ENCODE assay signal across 17 mouse cellular contexts in genomic region chr8:70646369-70646768, GRCm38 (mm10). TPM values are rescaled to one million over a fixed set of nuclear protein-coding genes. Genes with fewer than 3 reads are reported as not detected.
DNase-seq lines count a peak whose midpoint lies in the region; ATAC-seq and TF ChIP-seq lines count a peak whose summit lies in the region.
"Had no signal": no experiment of that assay in that cellular context is flagged by ENCODE, and none has a peak within 500 bp of the region (broad histone marks: within the 10 kb centered on the region; RNA-seq: fewer than 3 reads in every experiment).

No protein-coding gene starts in this region.

- no peaks in the 10 kb centered on the region for H3K79me2 ChIP-seq in heart, adult 2 months (replicated peaks; ENCODE audit: control insufficient read depth, insufficient read depth, low read length)

- no peak for TF ChIP-seq POLR2A in heart, adult 2 months (IDR thresholded peaks at IDR 0.05; ENCODE audit: insufficient read depth, low read depth, low read length)

- no peak overlapping the region for H3K4me2 ChIP-seq in kidney, embryonic 14.5 days (replicated peaks; ENCODE audit: low read depth, low read length)
- H3K4me2 ChIP-seq: lung, embryonic 14.5 days had no signal

- H3K9ac ChIP-seq in heart, adult 2 months (ENCODE audit: low read depth, low read length), result no peak overlapping the region
- H3K9ac ChIP-seq in kidney, embryonic 14.5 days (ENCODE audit: low read depth, low read length), result peak overlapping the region; percentile 12; the same call in 1 of the 2 replicates
- H3K9ac ChIP-seq: lung, embryonic 14.5 days had no signal

- no peak for DNase-seq in heart, adult 2 months
- no peak for DNase-seq in heart, postnatal 4 days
- DNase-seq in kidney, postnatal 25 days, result no peak
- DNase-seq in limb, embryonic 10.5 days (ENCODE audit: low spot score), result no peak
- DNase-seq in frontal cortex, postnatal 25 days (ENCODE audit: low spot score in 2 of 2), result no peak
- DNase-seq: cerebellum, adult 9-11 months; gastrocnemius, postnatal 14 days had no signal

- peaks cover 35% of the 10 kb centered on the region for H3K4me1 ChIP-seq in heart, adult 2 months (ENCODE audit: control insufficient read depth, insufficient read depth, low read length)
- peaks cover 34% of the 10 kb centered on the region for H3K4me1 ChIP-seq in kidney, embryonic 14.5 days (ENCODE audit: control insufficient read depth, insufficient read depth, low read length)
- peaks cover 82% of the 10 kb centered on the region for H3K4me1 ChIP-seq in E14TG2a.4 (replicated peaks; ENCODE audit: low read depth, low read length)
- peaks cover 50% of the 10 kb centered on the region for H3K4me1 ChIP-seq in limb, embryonic 10.5 days

- peaks cover 5% of the 10 kb centered on the region for H3K36me3 ChIP-seq in heart, adult 2 months (ENCODE audit: control insufficient read depth, insufficient read depth, low read length)
- H3K36me3 ChIP-seq in kidney, embryonic 14.5 days (ENCODE audit: control insufficient read depth, insufficient read depth, low read length), result peaks cover 16% of the 10 kb centered on the region
- peaks cover 28% of the 10 kb centered on the region for H3K36me3 ChIP-seq in E14TG2a.4 (ENCODE audit: insufficient read depth, low read length)
- H3K36me3 ChIP-seq in limb, embryonic 10.5 days, result peaks cover 28% of the 10 kb centered on the region

- TF ChIP-seq CTCF in heart, adult 2 months (IDR thresholded peaks at IDR 0.05), result no peak
- TF ChIP-seq CTCF in E14TG2a.4 (conservative IDR thresholded peaks at IDR 0.05; ENCODE audit: low read length), result no peak

- 69% methylated on average over 6 of the region's 6 CpGs for WGBS in heart, adult 2 months
- 69% methylated on average over 6 of the region's 6 CpGs for WGBS in kidney, embryonic 14.5 days
- 74% methylated on average over 6 of the region's 6 CpGs for WGBS in limb, embryonic 10.5 days

- no peak for TF ChIP-seq EP300 in heart, adult 2 months (IDR thresholded peaks at IDR 0.05; ENCODE audit: insufficient read depth, low read depth, low read length)

- H3K27me3 ChIP-seq in heart, adult 2 months (ENCODE audit: control insufficient read depth, insufficient read depth, low read length), result no peaks in the 10 kb centered on the region
- no peaks in the 10 kb centered on the region for H3K27me3 ChIP-seq in kidney, embryonic 14.5 days (ENCODE audit: control insufficient read depth, insufficient read depth, low read length)
- no peaks in the 10 kb centered on the region for H3K27me3 ChIP-seq in E14TG2a.4 (ENCODE audit: insufficient read depth, low read length)
- H3K27me3 ChIP-seq in limb, embryonic 10.5 days (ENCODE audit: low read depth, poor library complexity, severe bottlenecking), result no peaks in the 10 kb centered on the region
- H3K27me3 ChIP-seq: megakaryocyte, embryonic 14.5 days had no signal

- ATAC-seq in kidney, embryonic 14.5 days (ENCODE audit: low FRiP score, low TSS enrichment), result no peak
- ATAC-seq in activated CD4-positive, CD25-positive, alpha-beta regulatory T cell, adult 4 months, result no peak
- ATAC-seq: hindbrain, postnatal 0 days had no signal

- no peak overlapping the region for H3K4me3 ChIP-seq in heart, adult 2 months
- H3K4me3 ChIP-seq in kidney, embryonic 14.5 days (ENCODE audit: low read length), result no peak overlapping the region
- 0 out of 2 replicates have a peak overlapping the region, but pooled peaks have one; percentile 26 for H3K4me3 ChIP-seq in E14TG2a.4 (replicated peaks; ENCODE audit: low read length)
- no peak overlapping the region for H3K4me3 ChIP-seq in limb, embryonic 10.5 days
- H3K4me3 ChIP-seq: megakaryocyte, embryonic 14.5 days; myocyte had no signal

- peak overlapping the region; percentile 58 for H3K27ac ChIP-seq in heart, adult 2 months
- no peak overlapping the region for H3K27ac ChIP-seq in kidney, embryonic 14.5 days (ENCODE audit: low read depth, low read length)
- peak overlapping the region; percentile 79 for H3K27ac ChIP-seq in limb, embryonic 10.5 days
- H3K27ac ChIP-seq: hindbrain, postnatal 0 days had no signal

- intact Hi-C loops in heart, adult 2 months (cut with DNase I), result no loop called here

- no peaks in the 10 kb centered on the region for H3K9me3 ChIP-seq in kidney, embryonic 14.5 days (ENCODE audit: control insufficient read depth, low read length)
- H3K9me3 ChIP-seq in E14TG2a.4 (ENCODE audit: low read length), result no peaks in the 10 kb centered on the region
- no peaks in the 10 kb centered on the region for H3K9me3 ChIP-seq in limb, embryonic 10.5 days (replicated peaks)
- H3K9me3 ChIP-seq: megakaryocyte, embryonic 14.5 days had no signal

RNA-seq across cellular contexts. Expression of gene Pgpep1, which starts 13.8 kb away (rescaled TPM):
- 10 to 100 TPM; 39.7 to 48.4 TPM for total RNA-seq in heart, adult 2 months (2021)
- polyA plus RNA-seq in heart, adult 2 months (2012; rRNA removed), result 35.5 and 44.8 TPM in 2 replicates
- total RNA-seq in heart, postnatal 4 days (2021), result 10 to 100 TPM; 32.2 to 38.4 TPM
- 62.2 and 62.6 TPM in 2 replicates for polyA plus RNA-seq in kidney, embryonic 14.5 days (2014; fragmentation: Nextera tagmentation; extraction: Ambion mirVana)
- polyA plus RNA-seq in limb, embryonic 10.5 days (2016; fragmentation: Nextera tagmentation; extraction: Ambion mirVana), result 44.7 and 45.0 TPM in 2 replicates
- 1 to 10 TPM; 7.1 to 7.4 TPM for polyA plus RNA-seq in activated CD4-positive, CD25-positive, alpha-beta regulatory T cell, adult 4 months (2017; shearing (Covaris generic))

RNA-seq across cellular contexts. Expression of gene Gdf15, which starts 14.1 kb away (rescaled TPM):
- total RNA-seq in heart, adult 2 months (2021), result 1 to 10 TPM; 1.1 to 2.0 TPM
- polyA plus RNA-seq in heart, adult 2 months (2012; rRNA removed), result 0.38 and 3.8 TPM in 2 replicates
- 1 to 10 TPM; 2.7 to 3.5 TPM for total RNA-seq in heart, postnatal 4 days (2021)
- polyA plus RNA-seq in kidney, embryonic 14.5 days (2014; fragmentation: Nextera tagmentation; extraction: Ambion mirVana), result 0.31 and 0.41 TPM in 2 replicates
- not detected in 2 replicates for polyA plus RNA-seq in limb, embryonic 10.5 days (2016; fragmentation: Nextera tagmentation; extraction: Ambion mirVana)
- not detected for polyA plus RNA-seq in activated CD4-positive, CD25-positive, alpha-beta regulatory T cell, adult 4 months (2017; shearing (Covaris generic))
- total RNA-seq: gastrocnemius, postnatal 14 days; layer of hippocampus, postnatal 10 days; left cerebral cortex, postnatal 25 days had no signal

RNA-seq across cellular contexts. Expression of gene Lsm4, which starts 26.7 kb away (rescaled TPM):
- total RNA-seq in heart, adult 2 months (2021), result 10 to 100 TPM; 56.9 to 64.2 TPM
- polyA plus RNA-seq in heart, adult 2 months (2012; rRNA removed), result 54.1 and 68.3 TPM in 2 replicates
- 100 to 1,000 TPM; 107 to 120 TPM for total RNA-seq in heart, postnatal 4 days (2021)
- polyA plus RNA-seq in kidney, embryonic 14.5 days (2014; fragmentation: Nextera tagmentation; extraction: Ambion mirVana), result 353 and 447 TPM in 2 replicates
- polyA plus RNA-seq in limb, embryonic 10.5 days (2016; fragmentation: Nextera tagmentation; extraction: Ambion mirVana), result 405 and 438 TPM in 2 replicates
- 100 to 1,000 TPM; 115 to 120 TPM for polyA plus RNA-seq in activated CD4-positive, CD25-positive, alpha-beta regulatory T cell, adult 4 months (2017; shearing (Covaris generic))

RNA-seq across cellular contexts. Expression of gene Lrrc25, which starts 30.4 kb away (rescaled TPM):
- total RNA-seq in heart, adult 2 months (2021), result 1 to 10 TPM; 1.6 to 1.8 TPM
- 3.6 and 4.5 TPM in 2 replicates for polyA plus RNA-seq in heart, adult 2 months (2012; rRNA removed)
- total RNA-seq in heart, postnatal 4 days (2021), result 1 to 10 TPM; 1.1 to 1.5 TPM
- polyA plus RNA-seq in kidney, embryonic 14.5 days (2014; fragmentation: Nextera tagmentation; extraction: Ambion mirVana), result 1.1 and 1.4 TPM in 2 replicates
- polyA plus RNA-seq in limb, embryonic 10.5 days (2016; fragmentation: Nextera tagmentation; extraction: Ambion mirVana), result 0.38 and 0.64 TPM in 2 replicates
- polyA plus RNA-seq in activated CD4-positive, CD25-positive, alpha-beta regulatory T cell, adult 4 months (2017; shearing (Covaris generic)), result 1 to 10 TPM in 1 of 2 experiments, under 1 TPM in 1; 0.54 to 1.0 TPM
- polyA plus RNA-seq: C2C12, myocyte had no signal

RNA-seq across cellular contexts. Expression of gene Ssbp4, which starts 37.7 kb away (rescaled TPM):
- total RNA-seq in heart, adult 2 months (2021), result 10 to 100 TPM; 34.6 to 35.8 TPM
- polyA plus RNA-seq in heart, adult 2 months (2012; rRNA removed), result 45.6 and 72.8 TPM in 2 replicates
- total RNA-seq in heart, postnatal 4 days (2021), result 10 to 100 TPM; 73.8 to 78.5 TPM
- 172 and 220 TPM in 2 replicates for polyA plus RNA-seq in kidney, embryonic 14.5 days (2014; fragmentation: Nextera tagmentation; extraction: Ambion mirVana)
- polyA plus RNA-seq in limb, embryonic 10.5 days (2016; fragmentation: Nextera tagmentation; extraction: Ambion mirVana), result 164 and 182 TPM in 2 replicates
- 10 to 100 TPM; 15.8 to 17.7 TPM for polyA plus RNA-seq in activated CD4-positive, CD25-positive, alpha-beta regulatory T cell, adult 4 months (2017; shearing (Covaris generic))
